Mouse (Mus musculus) bone marrow macrophage, adult 2 months (primary cell): ENCODE measurements around the gene Lekr1.

ENCODE experiments used
- CTCF ChIP-seq: IDR thresholded peaks from 2 replicates; pipeline ENCODE4 v1.5.1; 2012; ENCODE audit warnings: low read depth, mild to moderate bottlenecking, low read length, moderate library complexity
- POLR2A ChIP-seq: IDR thresholded peaks from 2 replicates; pipeline ENCODE4 v1.6.1; 2012; ENCODE audit warnings: mild to moderate bottlenecking, low read depth, low read length, borderline replicate concordance

- no peak for TF ChIP-seq CTCF
- no peak for TF ChIP-seq POLR2A
Observed at GRCm38 (mm10) chr3:65790076-65790685, 124.2 kb downstream of the Lekr1 start.
